ENCODE assay signal across 18 mouse cellular contexts in the genomic region with DNA sequence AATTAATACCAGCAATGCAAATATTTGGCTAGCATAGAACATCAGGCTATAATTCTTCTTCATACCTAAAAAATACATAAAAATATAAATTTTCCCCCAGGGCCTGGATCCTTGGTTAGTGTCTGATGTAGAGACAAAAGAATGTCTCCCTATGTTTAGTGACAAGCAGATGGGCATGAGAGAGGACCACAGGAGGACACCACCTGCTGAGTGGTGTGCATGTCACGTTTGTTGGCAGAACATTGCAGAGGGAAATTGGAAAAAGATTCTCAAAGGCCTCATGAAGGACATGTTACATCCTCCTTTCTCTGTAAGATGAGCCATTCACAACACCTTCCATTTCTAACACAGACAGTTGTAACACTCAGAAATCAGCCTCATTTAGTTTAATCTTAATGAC.
A peak's percentile ranks its signal among the peaks of the same experiment; 100 is the strongest.
DNase-seq lines count a peak whose midpoint lies in the region; ATAC-seq lines count a peak whose summit lies in the region.
"Had no signal": no experiment of that assay in that cellular context is flagged by ENCODE, and none has a peak within 500 bp of the region (broad histone marks: within the 10 kb centered on the region; RNA-seq: fewer than 3 reads in every experiment).

No protein-coding gene starts in this region.

- DNase-seq in cerebellum, adult 9-11 months, result peak; percentile 5
- DNase-seq in cerebellum, adult 11-12 months, result no peak
- DNase-seq in cerebellum, postnatal 25 days, result peak; percentile 35 to 58
- peak; percentile 15 to 32 for DNase-seq in cerebellum, postnatal 36 days
- no peak for DNase-seq in spleen, postnatal 36 days (ENCODE audit: low spot score in 2 of 2)
- DNase-seq: adrenal gland, adult 2 months; adrenal gland, postnatal 14 days; embryo, embryonic 11 days; gastrocnemius, postnatal 25 days; heart, adult 18-20 months; heart, postnatal 10 days; heart, postnatal 36 days; kidney, adult 11 months had no signal

- ATAC-seq in cerebellum, adult (ENCODE audit: insufficient number of reproducible peaks, low FRiP score, low TSS enrichment), result no peak
- ATAC-seq: CD4-positive, CD25-positive, alpha-beta regulatory T cell, adult 4 months; forebrain, embryonic 15.5 days; hindbrain, embryonic 16.5 days; intestine, embryonic 15.5 days had no signal

Comparison
In these comparisons a context has a peak if more than half of its experiments do, and no peak if none do; other contexts are left out.
1. DNase-seq: peak in cerebellum, adult 9-11 months (single experiment), cerebellum, postnatal 25 days (2 of 2) and cerebellum, postnatal 36 days (2 of 2); none in cerebellum, adult 11-12 months (single experiment) and spleen, postnatal 36 days (0 of 2).